Mouse (Mus musculus) liver, embryonic 15.5 days (tissue): ENCODE results near the gene Preb. TPM values are rescaled to one million over a fixed set of nuclear protein-coding genes. Genes with fewer than 3 reads are reported as not detected.

Experiments used
- polyA plus RNA-seq: library from polyadenylated mRNA; unstranded; fragments of >200 nt; fragmentation: Nextera tagmentation; extraction: Ambion mirVana; gene quantifications from 2 replicates; pipeline ENCODE4 v1.2.1, GENCODE M21; 2015

Gene Preb
- polyA plus RNA-seq, 1 experiment from 2014 or later = 97.0 TPM

Other genes with a start within 250 kb of the Preb start
- gene Dpysl5, start 248.8 kb downstream of the Preb start, polyA plus RNA-seq = 0.29 and 0.52 TPM in 2 replicates
- gene Mapre3, start 145.7 kb downstream of the Preb start, polyA plus RNA-seq = 2.9 and 3.2 TPM in 2 replicates
- 42.8 and 44.0 TPM in 2 replicates for gene Tmem214, start 92.3 kb downstream of the Preb start, polyA plus RNA-seq
- 4.8 and 5.7 TPM in 2 replicates for gene Agbl5, start 71.7 kb downstream of the Preb start, polyA plus RNA-seq
- gene Ost4, start 52.6 kb downstream of the Preb start, polyA plus RNA-seq = 312 and 329 TPM in 2 replicates
- gene Emilin1, start 47.0 kb downstream of the Preb start, polyA plus RNA-seq = 37.6 and 46.8 TPM in 2 replicates
- gene Khk, start 38.9 kb downstream of the Preb start, polyA plus RNA-seq = 33.1 and 35.9 TPM in 2 replicates
- gene Cgref1, start 14.8 kb downstream of the Preb start, polyA plus RNA-seq = 4.0 and 4.5 TPM in 2 replicates
- gene Tcf23, start 8.3 kb upstream of the Preb start, polyA plus RNA-seq = 0.05 and 0.08 TPM in 2 replicates
- gene Atraid, start 88.0 kb upstream of the Preb start, polyA plus RNA-seq = 55.8 and 58.8 TPM in 2 replicates
- 3.1 and 3.7 TPM in 2 replicates for gene Slc5a6, start 88.6 kb upstream of the Preb start, polyA plus RNA-seq
- gene Cad, start 94.4 kb upstream of the Preb start, polyA plus RNA-seq = 14.1 and 14.6 TPM in 2 replicates
- not detected in 2 replicates for gene Dnajc5g, start 145.9 kb upstream of the Preb start, polyA plus RNA-seq
- 0.35 and 0.38 TPM in 2 replicates for gene Slc30a3, start 147.9 kb upstream of the Preb start, polyA plus RNA-seq
- 0.52 and 1.0 TPM in 2 replicates for gene Trim54, start 156.4 kb upstream of the Preb start, polyA plus RNA-seq
- gene Ucn, start 178.5 kb upstream of the Preb start, polyA plus RNA-seq = not detected in 2 replicates
- 18.8 and 19.5 TPM in 2 replicates for gene Mpv17, start 193.9 kb upstream of the Preb start, polyA plus RNA-seq
- gene Gm29609, start 219.6 kb upstream of the Preb start, polyA plus RNA-seq = 0.33 and 0.74 TPM in 2 replicates
- gene Gtf3c2, start 219.8 kb upstream of the Preb start, polyA plus RNA-seq = 28.8 and 31.5 TPM in 2 replicates
- 40.2 and 41.6 TPM in 2 replicates for gene Snx17, start 232.9 kb upstream of the Preb start, polyA plus RNA-seq
- gene Eif2b4, start 233.1 kb upstream of the Preb start, polyA plus RNA-seq = 41.2 and 47.3 TPM in 2 replicates
- 2.6 and 3.1 TPM in 2 replicates for gene Zfp513, start 241.9 kb upstream of the Preb start, polyA plus RNA-seq